Mouse (Mus musculus) forebrain, postnatal 0 days (tissue): ENCODE results near the gene Dusp7. TPM values are rescaled to one million over a fixed set of nuclear protein-coding genes. Genes with fewer than 3 reads are reported as not detected.
A peak's percentile ranks its signal among the peaks of the same experiment; 100 is the strongest.

Experiments
- ATAC-seq: fragments of 200-750 bp; cut with Nextera tagmentation; 2 replicates; pipeline ENCODE4 v1.8.0; 2017; ENCODE audit warnings: mild to moderate bottlenecking, moderate library complexity
- DNase-seq: peaks from one replicate; pipeline ENCODE4 v3.0.0-alpha.2; 2015
- H3K27ac ChIP-seq: fragments of 300-500 bp; sonication (generic); 2 replicates; pipeline ENCODE4 v1.5.1; 2014; ENCODE audit warnings: low read depth, mild to moderate bottlenecking, antibody characterized with exemption, low read length, moderate library complexity, mixed read lengths
- H3K27me3 ChIP-seq: fragments of 300-500 bp; sonication (generic); 2 replicates; pipeline ENCODE4 v1.6.1; 2014; ENCODE audit warnings: mild to moderate bottlenecking, low read length, mixed read lengths; ENCODE audit not compliant: insufficient read depth
- H3K36me3 ChIP-seq: fragments of 300-500 bp; sonication (generic); 2 replicates; pipeline ENCODE4 v1.6.1; 2014; ENCODE audit warnings: mild to moderate bottlenecking, moderate library complexity; ENCODE audit not compliant: insufficient read depth
- H3K4me1 ChIP-seq: fragments of 300-500 bp; sonication (generic); 2 replicates; pipeline ENCODE4 v1.6.1; 2014; ENCODE audit warnings: antibody characterized with exemption; ENCODE audit not compliant: insufficient read depth
- H3K4me2 ChIP-seq: fragments of 300-500 bp; sonication (generic); 2 replicates; pipeline ENCODE4 v1.6.1; 2014; ENCODE audit warnings: low read depth, mild to moderate bottlenecking, moderate library complexity
- H3K4me3 ChIP-seq: fragments of 300-500 bp; sonication (generic); 2 replicates; pipeline ENCODE4 v1.5.1; 2014; ENCODE audit warnings: low read depth, low read length, mixed read lengths
- H3K9ac ChIP-seq: fragments of 300-500 bp; sonication (generic); 2 replicates; pipeline ENCODE4 v1.6.1; 2014; ENCODE audit warnings: mild to moderate bottlenecking
- H3K9me3 ChIP-seq: fragments of 300-500 bp; sonication (generic); 2 replicates; pipeline ENCODE4 v1.6.1; 2016; ENCODE audit warnings: low read length
- CTCF ChIP-seq: sonication (generic); IDR thresholded peaks from 2 replicates; pipeline ENCODE4 v1.5.1; 2016; ENCODE audit warnings: antibody characterized with exemption, control low read depth, low read depth
- WGBS: fragments of 180-500 bp; shearing (Covaris S2); extraction: QIAGEN DNeasy Blood & Tissue Kit; methylation state at CpG from one replicate; pipeline ENCODE4 v1.1.7; 2014; 5-methylcytosine and 5-hydroxymethylcytosine counted together
- polyA plus RNA-seq: library from polyadenylated mRNA; unstranded; fragments of >200 nt; fragmentation: Nextera tagmentation; extraction: Ambion mirVana; gene quantifications from 2 replicates; pipeline ENCODE4 v1.2.1, GENCODE M21; 2015
- total RNA-seq: library from RNA; depleted of rRNA; stranded (reverse); fragments of >200 nt; gene quantifications from 2 replicates; pipeline ENCODE4 v1.2.3, GENCODE M21; 2014; rRNA removed

The Dusp7 gene
- 43.5 and 44.5 TPM in 2 replicates for total RNA-seq
- 16.5 and 16.7 TPM in 2 replicates for polyA plus RNA-seq

DNA sequence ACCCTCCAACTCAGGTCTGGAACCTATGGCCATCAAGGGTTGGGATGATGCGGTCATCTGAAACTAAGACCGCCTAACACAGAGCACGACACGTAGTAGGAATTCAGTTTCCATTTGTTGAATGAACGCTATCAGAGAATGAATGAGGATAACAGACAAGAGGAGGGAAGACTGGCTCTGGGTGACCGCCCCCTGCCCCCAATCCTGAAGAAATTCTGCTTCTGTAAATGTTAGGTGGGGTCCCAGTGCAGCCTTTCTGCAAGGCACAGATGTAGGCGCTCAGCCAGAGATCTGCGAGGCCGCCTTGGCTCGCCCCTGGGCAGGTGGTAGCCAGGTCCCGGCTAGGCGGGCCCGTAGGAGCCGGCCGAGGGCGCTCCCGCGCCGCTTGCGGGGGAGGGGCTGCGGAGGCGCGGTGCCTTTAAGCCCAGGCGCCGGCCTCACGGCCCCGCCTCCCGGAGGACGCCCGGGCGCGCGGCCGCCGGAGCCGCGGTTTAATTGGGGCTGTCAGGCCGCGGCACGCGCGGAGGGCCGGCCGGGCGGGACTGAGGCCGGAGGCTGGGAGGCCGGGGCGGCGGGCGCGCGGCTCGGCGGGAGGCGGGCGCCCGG, at the start of gene Dusp7:
Gene Dusp7, plus strand, starts transcription at position 521 of the 606 bp plus-strand sequence.
- Histone ChIP-seq H3K27me3 (no peaks in the 10 kb centered on the region), H3K4me1 (peaks cover 20% of the 10 kb centered on the region), H3K36me3 (peaks cover 13% of the 10 kb centered on the region), H3K9me3 (no peaks in the 10 kb centered on the region), H3K4me3 (peak within 1 kb of the TSS; percentile 78), H3K4me2 (peak within 1 kb of the TSS; percentile 98), H3K9ac (peak within 1 kb of the TSS; percentile 85), H3K27ac (peak within 1 kb of the TSS; percentile 98)
- DNase-seq, result peak; percentile 88
- peak; percentile 73 for ATAC-seq
- TF ChIP-seq CTCF, result no peak
- WGBS, result 1% methylated on average over 39 of the region's 57 CpGs

DNA sequence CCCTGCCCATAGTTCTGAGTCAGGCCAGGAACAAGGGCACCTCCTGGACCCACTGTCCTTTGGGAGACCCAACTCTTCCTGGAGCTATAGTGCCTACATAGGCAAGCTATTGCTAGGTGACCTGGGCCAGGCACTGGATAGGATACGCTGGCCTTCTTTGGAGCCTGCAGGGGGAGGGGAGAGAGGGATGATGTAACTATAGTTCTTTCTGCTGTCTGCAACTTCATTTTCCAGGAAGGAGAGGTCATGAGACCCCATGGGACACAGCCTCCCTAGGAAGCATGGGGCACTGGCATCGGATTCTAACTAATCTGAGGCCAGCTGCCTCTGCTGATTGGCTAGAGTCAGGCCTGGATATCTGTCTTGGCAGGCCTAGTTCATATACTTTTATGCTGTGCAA, 49.3 kb upstream of the Dusp7 start:
- no peak for ATAC-seq
- 64% methylated on average over 2 of the region's 2 CpGs for WGBS
- Histone ChIP-seq H3K9ac (no peak overlapping the region), H3K27me3 (no peaks in the 10 kb centered on the region), H3K36me3 (no peaks in the 10 kb centered on the region), H3K4me3 (no peak overlapping the region), H3K4me2 (no peak overlapping the region), H3K4me1 (peaks cover 14% of the 10 kb centered on the region), H3K27ac (peak overlapping the region; percentile 89), H3K9me3 (no peaks in the 10 kb centered on the region)
- TF ChIP-seq CTCF, result no peak
- DNase-seq, result no peak

DNA sequence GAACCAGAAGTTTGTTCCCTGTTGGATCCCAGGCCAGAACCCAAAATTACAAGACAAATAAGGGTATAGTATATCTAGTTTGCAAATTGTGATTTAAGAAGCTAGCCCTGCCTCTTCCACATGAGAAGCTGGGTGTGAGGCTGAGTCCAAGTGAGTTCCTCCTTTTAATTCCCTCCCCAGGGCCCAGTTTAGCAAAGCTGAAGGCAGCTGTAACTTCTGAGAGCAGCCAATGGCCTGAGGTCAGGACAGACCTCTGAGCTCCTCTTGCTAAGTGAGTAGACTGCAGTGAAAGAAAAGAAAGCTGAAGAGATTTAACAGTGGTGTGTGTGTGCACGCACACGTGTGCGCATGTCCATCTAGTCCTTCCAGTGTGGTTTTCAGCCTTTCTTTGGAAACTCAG, 45.9 kb upstream of the Dusp7 start:
- Histone ChIP-seq H3K9me3 (no peaks in the 10 kb centered on the region), H3K4me2 (no peak overlapping the region), H3K4me1 (peaks cover 11% of the 10 kb centered on the region), H3K27ac (no peak overlapping the region), H3K9ac (no peak overlapping the region), H3K27me3 (no peaks in the 10 kb centered on the region), H3K36me3 (no peaks in the 10 kb centered on the region), H3K4me3 (no peak overlapping the region)
- TF ChIP-seq CTCF, result no peak
- whole genome bisulfite sequencing, result 71% methylated on average over 3 of the region's 3 CpGs
- DNase-seq (no peak), ATAC-seq (no peak)

DNA sequence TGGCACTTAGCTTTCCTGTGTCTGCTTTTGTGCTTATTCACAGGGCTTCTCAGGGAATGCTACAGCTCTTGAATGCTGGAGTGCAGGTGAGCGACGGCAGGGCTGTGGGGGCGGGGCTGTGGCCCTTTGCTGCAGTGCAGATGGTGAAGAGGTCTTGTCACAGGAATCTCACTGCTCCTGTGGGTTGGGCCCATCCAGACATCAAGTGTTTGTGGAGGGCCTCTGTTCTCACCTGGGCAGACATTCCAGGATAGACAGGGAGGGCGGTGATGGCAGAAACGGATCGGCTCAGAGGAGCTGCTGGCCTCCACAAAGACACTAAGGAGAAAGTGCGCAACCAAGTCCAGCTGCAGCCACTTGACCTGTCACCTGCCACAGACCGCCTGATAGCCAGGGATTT, 42.2 kb upstream of the Dusp7 start:
- ATAC-seq (no peak), DNase-seq (no peak)
- 81% methylated on average over 8 of the region's 8 CpGs for WGBS
- Histone ChIP-seq H3K36me3 (no peaks in the 10 kb centered on the region), H3K4me2 (no peak overlapping the region), H3K27ac (no peak overlapping the region), H3K4me1 (peaks cover 12% of the 10 kb centered on the region; the same call in 1 of the 2 replicates), H3K9me3 (no peaks in the 10 kb centered on the region), H3K9ac (no peak overlapping the region), H3K4me3 (no peak overlapping the region), H3K27me3 (no peaks in the 10 kb centered on the region)
- TF ChIP-seq CTCF, result no peak

DNA sequence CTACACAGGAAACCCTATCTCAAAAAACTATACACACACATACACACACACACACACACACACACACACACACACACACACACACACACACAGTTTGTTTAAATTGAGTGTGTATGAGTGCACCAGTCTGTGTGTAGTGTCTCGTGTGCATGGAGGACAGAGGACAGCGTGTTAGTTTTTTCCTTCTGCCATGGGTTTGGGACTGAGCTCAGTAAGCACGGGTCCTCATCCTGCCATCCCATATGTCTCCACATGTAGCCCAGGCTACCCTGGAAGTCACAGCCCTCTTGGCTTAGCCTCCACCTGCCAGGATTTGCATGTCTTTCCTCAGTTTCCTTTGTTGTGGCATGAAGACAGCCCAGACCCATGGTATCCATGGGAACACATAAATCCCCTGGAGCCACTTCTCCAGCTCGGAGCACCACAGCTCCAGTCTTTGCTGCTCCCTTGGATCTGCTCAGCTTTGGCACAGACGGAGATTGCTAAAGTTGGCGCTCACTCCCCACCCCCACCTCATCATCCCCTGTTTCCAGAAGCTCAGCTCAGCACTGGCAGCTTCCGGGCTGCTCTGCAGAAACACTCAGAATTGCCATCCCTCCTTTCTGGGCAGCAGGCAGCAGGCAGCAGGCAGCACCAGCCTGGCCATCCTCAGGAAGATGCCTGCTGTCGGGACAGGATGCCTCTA, 41.2 kb upstream of the Dusp7 start:
- no peaks in the 10 kb centered on the region for H3K9me3 ChIP-seq
- peak overlapping the region; percentile 85 for H3K27ac ChIP-seq
- ATAC-seq, result peak; percentile 94
- no peak for TF ChIP-seq CTCF
- peak; percentile 89 for DNase-seq
- H3K4me1 ChIP-seq, result peaks cover 12% of the 10 kb centered on the region; the same call in 1 of the 2 replicates
- H3K9ac ChIP-seq, result no peak overlapping the region
- WGBS, result 46% methylated on average over 8 of the region's 8 CpGs
- no peak overlapping the region for H3K4me2 ChIP-seq
- no peaks in the 10 kb centered on the region for H3K36me3 ChIP-seq
- H3K4me3 ChIP-seq, result no peak overlapping the region
- no peaks in the 10 kb centered on the region for H3K27me3 ChIP-seq

DNA sequence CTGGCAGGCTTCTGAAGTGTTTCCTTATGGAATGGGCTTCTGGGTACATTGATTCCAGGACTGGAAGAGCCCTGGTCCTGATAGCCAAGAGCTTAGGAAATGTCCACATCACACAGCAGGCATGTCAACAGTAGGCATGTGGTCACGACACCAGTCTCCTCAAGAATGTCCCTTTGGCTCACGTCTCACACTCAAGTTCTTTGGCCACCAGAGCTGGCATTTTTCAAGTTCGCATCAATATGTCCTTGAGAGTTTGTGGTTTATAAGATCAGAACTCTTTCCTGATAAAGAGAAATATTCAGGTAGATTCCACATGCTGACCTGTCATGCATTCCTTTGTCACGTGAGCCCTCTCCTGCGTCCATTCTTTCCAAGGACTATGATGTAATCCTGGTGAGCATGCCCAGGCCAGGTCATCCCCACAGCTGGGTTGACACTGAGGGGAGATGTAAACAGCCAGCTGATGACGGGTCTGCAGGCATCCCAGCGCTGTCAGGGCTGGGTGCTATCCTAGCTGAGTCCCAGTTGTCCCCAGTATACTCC, 40.3 kb upstream of the Dusp7 start:
- WGBS, result 81% methylated on average over 7 of the region's 7 CpGs
- Histone ChIP-seq H3K4me1 (peaks cover 12% of the 10 kb centered on the region; the same call in 1 of the 2 replicates), H3K9ac (no peak overlapping the region), H3K36me3 (no peaks in the 10 kb centered on the region), H3K4me2 (no peak overlapping the region), H3K27ac (peak overlapping the region; percentile 85), H3K9me3 (no peaks in the 10 kb centered on the region), H3K4me3 (no peak overlapping the region), H3K27me3 (no peaks in the 10 kb centered on the region)
- no peak for TF ChIP-seq CTCF
- ATAC-seq, result no peak
- DNase-seq, result no peak
